In genomic region chr6:30332262-30332661, GRCm38 (mm10) we compare ENCODE assay signal across 14 mouse cellular contexts. TPM values are rescaled to one million over a fixed set of nuclear protein-coding genes. Genes with fewer than 3 reads are reported as not detected.
DNase-seq lines count a peak whose midpoint lies in the region; ATAC-seq and TF ChIP-seq lines count a peak whose summit lies in the region.
"Had no signal": no experiment of that assay in that cellular context is flagged by ENCODE, and none has a peak within 500 bp of the region (broad histone marks: within the 10 kb centered on the region; RNA-seq: fewer than 3 reads in every experiment).

No protein-coding gene starts in this region.

- no peak overlapping the region for H3K4me3 ChIP-seq in lung, embryonic 16.5 days (ENCODE audit: low read length)
- H3K4me3 ChIP-seq: forebrain, embryonic 15.5 days; hindbrain, embryonic 12.5 days; midbrain, embryonic 15.5 days had no signal

- H3K27ac ChIP-seq in lung, embryonic 16.5 days (ENCODE audit: low read length), result peak overlapping the region; percentile 52
- H3K27ac ChIP-seq: forebrain, embryonic 15.5 days; hindbrain, embryonic 12.5 days; midbrain, embryonic 15.5 days had no signal

- no peaks in the 10 kb centered on the region for H3K27me3 ChIP-seq in lung, embryonic 16.5 days (ENCODE audit: control insufficient read depth, insufficient read depth, low read depth, low read length)
- H3K27me3 ChIP-seq: forebrain, embryonic 15.5 days; hindbrain, embryonic 12.5 days; midbrain, embryonic 15.5 days had no signal

- no peak for ATAC-seq in lung, embryonic 16.5 days (ENCODE audit: low read depth)
- ATAC-seq: activated CD4-positive, CD25-positive, alpha-beta regulatory T cell, adult 4 months; forebrain, embryonic 15.5 days; midbrain, embryonic 15.5 days had no signal

- TF ChIP-seq CTCF in brain, embryonic 14.5 days (IDR thresholded peaks at IDR 0.05; ENCODE audit: borderline replicate concordance, extremely low read depth, insufficient read depth, insufficient read length), result no peak

- no peak for DNase-seq in lung, postnatal 25 days (ENCODE audit: low spot score)
- DNase-seq in brain, embryonic 14.5 days (ENCODE audit: low read depth), result peak; percentile 13
- peak; percentile 5 for DNase-seq in hindlimb bud, embryonic 11.5 days (ENCODE audit: extremely low spot score, low read depth, low spot score)
- peak; percentile 9 for DNase-seq in yolk sac, embryonic 10.5 days (ENCODE audit: low spot score)
- DNase-seq in cerebellum, adult 18-20 months, result no peak
- no peak for DNase-seq in adrenal gland, postnatal 36 days
- DNase-seq: kidney, postnatal 10 days; right cerebral cortex, postnatal 25 days; thymus, adult 18-20 months had no signal

- no peak overlapping the region for H3K4me2 ChIP-seq in lung, embryonic 16.5 days (ENCODE audit: low read depth, low read length)
- H3K4me2 ChIP-seq: forebrain, embryonic 15.5 days; hindbrain, embryonic 12.5 days; midbrain, embryonic 15.5 days had no signal

- H3K36me3 ChIP-seq in lung, embryonic 16.5 days (ENCODE audit: control insufficient read depth, insufficient read depth, low read length), result no peaks in the 10 kb centered on the region
- H3K36me3 ChIP-seq: forebrain, embryonic 15.5 days; hindbrain, embryonic 12.5 days; midbrain, embryonic 15.5 days had no signal

- H3K4me1 ChIP-seq in lung, embryonic 16.5 days (replicated peaks; ENCODE audit: control insufficient read depth, insufficient read depth, low read length), result peaks cover 10% of the 10 kb centered on the region; the same call in 1 of the 2 replicates
- H3K4me1 ChIP-seq: forebrain, embryonic 15.5 days; hindbrain, embryonic 12.5 days; midbrain, embryonic 15.5 days had no signal

- H3K9me3 ChIP-seq in lung, embryonic 16.5 days (ENCODE audit: control insufficient read depth, low read length), result no peaks in the 10 kb centered on the region
- H3K9me3 ChIP-seq: forebrain, embryonic 15.5 days; hindbrain, embryonic 12.5 days; midbrain, embryonic 15.5 days had no signal

- 42% methylated on average over 4 of the region's 4 CpGs for WGBS in lung, embryonic 16.5 days

- TF ChIP-seq POLR2A in brain, embryonic 14.5 days (IDR thresholded peaks at IDR 0.05; ENCODE audit: borderline replicate concordance, extremely low read depth, insufficient read depth, insufficient read length, poor library complexity, severe bottlenecking), result no peak

- H3K9ac ChIP-seq in lung, embryonic 16.5 days (ENCODE audit: low read length), result no peak overlapping the region
- H3K9ac ChIP-seq: forebrain, embryonic 15.5 days; hindbrain, embryonic 12.5 days; midbrain, embryonic 15.5 days had no signal

RNA-seq across cellular contexts. Expression of gene Ube2h, which starts 27.9 kb away (rescaled TPM):
- 40.6 and 42.5 TPM in 2 replicates for polyA plus RNA-seq in lung, embryonic 16.5 days (2015; fragmentation: Nextera tagmentation; extraction: Ambion mirVana)
- 61.3 and 77.8 TPM in 2 replicates for polyA plus RNA-seq in brain, embryonic 14.5 days (2012; rRNA removed)
- 100 to 1,000 TPM; 105 to 126 TPM for total RNA-seq in adrenal gland, postnatal 36 days (2021)

RNA-seq across cellular contexts. Expression of gene Zc3hc1, which starts 58.6 kb away (rescaled TPM):
- polyA plus RNA-seq in lung, embryonic 16.5 days (2015; fragmentation: Nextera tagmentation; extraction: Ambion mirVana), result 53.5 and 56.3 TPM in 2 replicates
- polyA plus RNA-seq in brain, embryonic 14.5 days (2012; rRNA removed), result 41.6 and 46.4 TPM in 2 replicates
- 10 to 100 TPM; 17.9 to 19.0 TPM for total RNA-seq in adrenal gland, postnatal 36 days (2021)

Comparison
In these comparisons a context has a peak if more than half of its experiments do, and no peak if none do; other contexts are left out.
1. DNase-seq: peak in brain, embryonic 14.5 days (single experiment), hindlimb bud, embryonic 11.5 days (single experiment) and yolk sac, embryonic 10.5 days (single experiment); none in lung, postnatal 25 days (single experiment), cerebellum, adult 18-20 months (0 of 2) and adrenal gland, postnatal 36 days (0 of 2).